Mouse (Mus musculus) stomach, postnatal 0 days (tissue): Measurements from ENCODE around the gene Agk. TPM values are rescaled to one million over a fixed set of nuclear protein-coding genes. Genes with fewer than 3 reads are reported as not detected.
A peak's percentile ranks its signal among the peaks of the same experiment; 100 is the strongest.

Experiments
- ATAC-seq: fragments of 200-750 bp; cut with Nextera tagmentation; 2 replicates; pipeline ENCODE4 v1.8.0; 2017; ENCODE audit not compliant: low FRiP score, low TSS enrichment
- DNase-seq: peaks from one replicate; pipeline ENCODE4 v3.0.0-alpha.2; 2016; ENCODE audit warnings: low spot score
- H3K27ac ChIP-seq: fragments of 300-500 bp; sonication (generic); replicated peaks from 2 replicates; pipeline ENCODE4 v1.5.1; 2014; ENCODE audit warnings: mild to moderate bottlenecking, control low read depth
- H3K27me3 ChIP-seq: fragments of 300-500 bp; sonication (generic); 2 replicates; pipeline ENCODE4 v1.6.1; 2014; ENCODE audit warnings: low read length; ENCODE audit not compliant: control insufficient read depth, insufficient read depth
- H3K36me3 ChIP-seq: fragments of 300-500 bp; sonication (generic); 2 replicates; pipeline ENCODE4 v1.6.1; 2014; ENCODE audit warnings: low read length, mixed read lengths; ENCODE audit not compliant: control insufficient read depth, insufficient read depth
- H3K4me1 ChIP-seq: fragments of 300-500 bp; sonication (generic); replicated peaks from 2 replicates; pipeline ENCODE4 v1.6.1; 2014; ENCODE audit warnings: antibody characterized with exemption; ENCODE audit not compliant: control insufficient read depth, insufficient read depth
- H3K4me2 ChIP-seq: fragments of 300-500 bp; sonication (generic); replicated peaks from 2 replicates; pipeline ENCODE4 v1.6.1; 2014; ENCODE audit warnings: low read depth, mild to moderate bottlenecking, control low read depth, moderate library complexity
- H3K4me3 ChIP-seq: fragments of 300-500 bp; sonication (generic); 2 replicates; pipeline ENCODE4 v1.5.1; 2014; ENCODE audit warnings: low read depth, low read length, control low read depth
- H3K9ac ChIP-seq: fragments of 300-500 bp; sonication (generic); 2 replicates; pipeline ENCODE4 v1.6.1; 2014; ENCODE audit warnings: mild to moderate bottlenecking, low read length, control low read depth, mixed read lengths
- H3K9me3 ChIP-seq: fragments of 300-500 bp; sonication (generic); 2 replicates; pipeline ENCODE4 v1.6.1; 2016; ENCODE audit warnings: low read length; ENCODE audit not compliant: control insufficient read depth
- CTCF ChIP-seq: IDR thresholded peaks from 2 replicates; pipeline ENCODE4 v1.5.1; 2016; ENCODE audit warnings: antibody characterized with exemption, low read depth, mild to moderate bottlenecking, moderate library complexity
- EP300 ChIP-seq: optimal IDR thresholded peaks from 2 replicates; pipeline ENCODE3; 2016; ENCODE audit warnings: antibody characterized with exemption
- WGBS: fragments of 180-500 bp; shearing (Covaris S2); extraction: QIAGEN DNeasy Blood & Tissue Kit; methylation state at CpG from one replicate; pipeline ENCODE4 v1.1.7; 2014; 5-methylcytosine and 5-hydroxymethylcytosine counted together
- polyA plus RNA-seq: library from polyadenylated mRNA; unstranded; fragments of >200 nt; fragmentation: Nextera tagmentation; extraction: Ambion mirVana; gene quantifications from 2 replicates; pipeline ENCODE4 v1.2.1, GENCODE M21; 2015

Gene Agk
- polyA plus RNA-seq, 1 experiment from 2014 or later: 15.7 TPM

DNA sequence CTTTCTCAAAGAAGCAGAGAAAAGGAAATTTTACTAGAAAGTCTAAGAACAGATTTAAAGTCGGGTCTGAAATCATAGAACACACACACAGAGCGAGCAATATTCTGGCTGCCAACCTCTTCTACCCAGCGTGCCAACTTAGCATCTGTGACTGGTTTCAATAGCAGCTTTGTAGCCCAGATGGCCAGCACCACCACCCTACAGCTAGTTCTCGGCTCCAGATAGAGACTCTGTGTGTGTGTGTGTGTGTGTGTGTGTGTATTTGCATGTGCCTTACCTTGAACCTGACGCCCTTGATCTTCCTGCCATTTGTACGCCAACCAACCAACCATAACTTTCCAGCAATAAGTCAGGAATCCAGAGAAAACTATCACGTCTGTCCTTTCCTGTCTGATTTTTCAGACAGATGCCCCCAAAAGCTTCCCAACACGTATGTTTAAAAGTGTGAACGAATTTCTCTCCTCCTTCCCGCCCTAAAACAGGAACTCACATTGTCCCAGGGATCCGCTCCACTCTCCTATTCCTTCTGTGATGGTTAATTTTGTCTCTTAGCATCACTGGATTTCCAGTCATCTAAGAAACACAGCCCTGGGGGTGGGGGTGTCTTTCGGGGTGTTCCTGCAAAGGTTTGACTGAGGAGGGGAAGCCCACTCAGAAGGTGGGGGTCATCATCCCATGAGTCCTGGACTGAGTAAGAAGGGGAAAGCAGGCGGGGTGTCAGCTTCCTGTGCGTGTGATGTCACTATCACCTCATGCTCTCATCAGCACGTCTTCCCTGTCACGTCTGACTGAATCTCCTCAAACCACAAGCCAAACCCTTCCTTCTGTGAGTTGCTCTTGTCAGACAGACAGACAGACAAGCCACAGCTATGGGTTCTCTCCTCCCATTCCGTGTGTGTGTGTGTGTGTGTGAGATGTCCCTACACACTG, 107.6 kb downstream of the Agk start:
- WGBS: 86% methylated on average over 17 of the region's 17 CpGs
- Histone ChIP-seq H3K4me3 (no peak overlapping the region), H3K9me3 (no peaks in the 10 kb centered on the region), H3K4me1 (no peaks in the 10 kb centered on the region), H3K27ac (no peak overlapping the region), H3K9ac (no peak overlapping the region), H3K4me2 (no peak overlapping the region), H3K27me3 (no peaks in the 10 kb centered on the region), H3K36me3 (no peaks in the 10 kb centered on the region)
- no peak for ATAC-seq
- DNase-seq: no peak
- TF ChIP-seq CTCF (no peak), EP300 (no peak)

DNA sequence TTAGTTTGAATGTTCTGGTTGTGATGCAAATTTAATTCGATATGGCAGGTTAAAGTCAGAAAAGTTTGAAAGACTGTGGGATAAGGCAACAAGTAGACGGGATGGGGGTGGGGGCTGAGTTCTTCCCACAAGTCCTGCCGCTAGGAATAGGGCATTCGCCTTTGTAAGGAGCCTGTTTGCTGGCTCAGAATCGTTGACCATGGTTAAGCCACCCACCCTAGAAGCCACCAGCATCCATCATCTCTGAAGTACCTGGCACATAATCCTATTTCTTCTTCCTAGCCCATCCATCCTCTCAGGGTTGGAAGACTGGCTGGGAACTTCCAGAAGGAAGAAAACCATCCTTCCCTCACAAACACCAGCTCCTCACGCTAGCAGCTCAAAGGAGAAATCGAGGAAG, 109.7 kb downstream of the Agk start:
- Histone ChIP-seq H3K4me1 (no peaks in the 10 kb centered on the region), H3K4me2 (peak overlapping the region; percentile 95), H3K27me3 (no peaks in the 10 kb centered on the region), H3K9ac (peak overlapping the region; percentile 79), H3K4me3 (peak overlapping the region; percentile 88), H3K9me3 (no peaks in the 10 kb centered on the region), H3K36me3 (no peaks in the 10 kb centered on the region), H3K27ac (no peak overlapping the region)
- 19% methylated on average over 7 of the region's 7 CpGs for WGBS
- TF ChIP-seq EP300 (no peak), CTCF (no peak)
- DNase-seq (no peak), ATAC-seq (no peak)

- H3K4me2 ChIP-seq: peak overlapping the region; percentile 95
- no peaks in the 10 kb centered on the region for H3K27me3 ChIP-seq
- peak; percentile 38; the same call in 1 of the 2 replicates for TF ChIP-seq CTCF
- TF ChIP-seq EP300: no peak
- H3K4me1 ChIP-seq: no peaks in the 10 kb centered on the region
- H3K4me3 ChIP-seq: peak overlapping the region; percentile 88
- 2% methylated on average over 56 of the region's 72 CpGs for WGBS
- peak; percentile 46 for DNase-seq
- no peaks in the 10 kb centered on the region for H3K36me3 ChIP-seq
- no peaks in the 10 kb centered on the region for H3K9me3 ChIP-seq
- H3K27ac ChIP-seq: peak overlapping the region; percentile 45
- ATAC-seq: no peak; the same call in 1 of the 2 replicates
- H3K9ac ChIP-seq: peak overlapping the region; percentile 79
Measured at GRCm38 (mm10) chr6:40435151-40436046, 110.4 kb downstream of the Agk start.

DNA sequence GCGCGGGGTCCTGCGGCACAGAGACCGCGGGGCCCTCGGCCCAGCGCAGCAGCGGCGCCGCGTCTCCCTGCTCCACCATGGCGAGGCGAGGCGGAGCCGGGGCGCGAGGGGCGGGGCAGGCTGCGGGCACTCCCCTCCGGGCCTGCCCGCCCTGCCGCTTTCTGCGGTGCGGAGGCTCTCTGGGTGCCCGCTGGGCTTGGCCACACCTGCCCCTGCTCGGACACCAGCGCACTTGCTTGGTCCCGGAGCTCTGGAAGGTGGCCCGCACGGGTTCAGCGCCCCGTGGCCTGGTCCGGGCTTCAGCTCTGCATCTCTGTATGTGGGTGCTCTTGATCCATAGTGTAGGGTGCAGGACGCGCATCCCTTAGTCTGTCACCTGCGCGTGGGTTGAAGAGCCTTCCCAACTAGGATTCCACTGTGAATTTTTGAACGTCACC, 111.1 kb downstream of the Agk start, which contains the start of gene E330009J07Rik:
TSS of gene E330009J07Rik (minus strand) at position 89 of the 437 bp plus-strand sequence.
- Histone ChIP-seq H3K4me3 (peak within 1 kb of the TSS; percentile 88), H3K27me3 (no peaks in the 10 kb centered on the region), H3K9ac (peak within 1 kb of the TSS; percentile 79), H3K27ac (peak within 1 kb of the TSS; percentile 45), H3K9me3 (no peaks in the 10 kb centered on the region), H3K4me1 (no peaks in the 10 kb centered on the region), H3K4me2 (peak within 1 kb of the TSS; percentile 95), H3K36me3 (no peaks in the 10 kb centered on the region)
- DNase-seq (peak; percentile 90), ATAC-seq (peak; percentile 91)
- whole genome bisulfite sequencing: under 1% methylated on average over 38 of the region's 38 CpGs
- no peak for TF ChIP-seq CTCF
- TF ChIP-seq EP300: no peak

DNA sequence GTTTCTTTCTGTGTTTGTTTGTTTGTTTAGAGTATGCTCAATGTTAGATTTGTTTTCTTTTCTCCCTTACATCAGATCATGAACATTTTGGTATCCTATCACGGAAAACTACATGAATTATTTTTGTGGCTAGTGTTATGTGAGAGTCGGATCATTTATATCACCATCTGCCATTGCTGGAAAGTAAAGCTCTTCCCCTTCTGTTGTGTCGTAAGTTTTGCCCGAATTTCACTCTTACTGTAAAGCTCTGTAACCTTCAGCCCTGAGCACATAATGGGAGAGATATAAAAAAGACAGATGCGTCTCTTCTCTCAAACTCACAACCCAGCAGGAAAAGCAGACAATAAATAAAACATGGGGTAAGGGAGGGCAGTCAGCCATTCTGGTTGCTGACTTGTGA, 114.0 kb downstream of the Agk start, which contains the start of gene Wee2:
TSS of gene Wee2 (plus strand) at position 153 of the 400 bp plus-strand sequence.
- no peak for DNase-seq

More for the DNA sequence above, 114.0 kb downstream of the Agk start, which contains the start of gene Wee2:
- Histone ChIP-seq H3K4me2 (no peak within 1 kb of the TSS), H3K36me3 (no peaks in the 10 kb centered on the region), H3K27me3 (no peaks in the 10 kb centered on the region), H3K27ac (no peak within 1 kb of the TSS), H3K9me3 (no peaks in the 10 kb centered on the region), H3K9ac (no peak within 1 kb of the TSS), H3K4me1 (no peaks in the 10 kb centered on the region), H3K4me3 (no peak within 1 kb of the TSS)
- ATAC-seq: no peak
- no peak for TF ChIP-seq CTCF
- no peak for TF ChIP-seq EP300
- WGBS: 69% methylated on average over 5 of the region's 5 CpGs
